Comparison of ENCODE assay signal across 24 mouse cellular contexts in the genomic region with DNA sequence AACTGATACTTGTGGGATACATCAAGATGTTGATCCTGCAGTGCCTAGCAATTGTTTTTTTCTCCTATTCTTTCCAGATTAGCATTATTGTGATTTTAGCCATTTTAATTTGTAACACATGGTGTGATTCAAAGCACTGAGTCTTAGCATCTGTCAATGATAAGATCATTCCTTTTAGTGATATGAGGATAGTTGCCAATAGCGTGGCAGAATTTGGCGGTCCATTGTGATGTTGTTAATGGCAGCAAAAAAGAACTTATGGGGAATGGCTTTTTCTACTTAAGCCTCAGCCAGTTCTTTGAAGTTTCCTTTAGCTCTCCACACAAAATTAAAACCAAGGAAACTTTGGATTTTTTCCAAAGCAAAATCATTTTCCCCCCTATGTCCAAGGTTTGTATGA. TPM values are rescaled to one million over a fixed set of nuclear protein-coding genes. Genes with fewer than 3 reads are reported as not detected.
DNase-seq lines count a peak whose midpoint lies in the region; ATAC-seq and TF ChIP-seq lines count a peak whose summit lies in the region.
"Had no signal": no experiment of that assay in that cellular context is flagged by ENCODE, and none has a peak within 500 bp of the region (broad histone marks: within the 10 kb centered on the region; RNA-seq: fewer than 3 reads in every experiment).

No protein-coding gene starts in this region.

- no peak overlapping the region for H3K4me3 ChIP-seq in forebrain, embryonic 14.5 days (ENCODE audit: low read depth, low read length)
- H3K4me3 ChIP-seq in forebrain, postnatal 0 days (ENCODE audit: low read depth, low read length), result no peak overlapping the region
- H3K4me3 ChIP-seq: embryonic facial prominence, embryonic 12.5 days; embryonic facial prominence, embryonic 15.5 days; erythroblast, embryonic 14.5 days; forebrain, embryonic 10.5 days; forebrain, embryonic 12.5 days; forebrain, embryonic 15.5 days had no signal

- H3K27ac ChIP-seq in forebrain, embryonic 14.5 days (ENCODE audit: low read depth, low read length), result no peak overlapping the region
- H3K27ac ChIP-seq in forebrain, postnatal 0 days (ENCODE audit: low read depth, low read length), result no peak overlapping the region
- H3K27ac ChIP-seq: embryonic facial prominence, embryonic 12.5 days; embryonic facial prominence, embryonic 15.5 days; forebrain, embryonic 10.5 days; forebrain, embryonic 12.5 days; forebrain, embryonic 15.5 days had no signal

- WGBS in forebrain, embryonic 14.5 days, result 74% methylated on average over 2 of the region's 2 CpGs
- 68% methylated on average over 2 of the region's 2 CpGs for WGBS in forebrain, postnatal 0 days

- no peaks in the 10 kb centered on the region for H3K9me3 ChIP-seq in forebrain, embryonic 14.5 days (replicated peaks; ENCODE audit: control insufficient read depth, low read length)
- no peaks in the 10 kb centered on the region for H3K9me3 ChIP-seq in forebrain, postnatal 0 days (ENCODE audit: low read length)
- H3K9me3 ChIP-seq: embryonic facial prominence, embryonic 12.5 days; embryonic facial prominence, embryonic 15.5 days; forebrain, embryonic 10.5 days; forebrain, embryonic 12.5 days; forebrain, embryonic 15.5 days had no signal

- no peak for TF ChIP-seq CTCF in forebrain, postnatal 0 days (IDR thresholded peaks at IDR 0.05; ENCODE audit: low read depth)
- no peak for TF ChIP-seq CTCF in brain, embryonic 14.5 days (IDR thresholded peaks at IDR 0.05; ENCODE audit: borderline replicate concordance, extremely low read depth, insufficient read depth, insufficient read length)

- no peaks in the 10 kb centered on the region for H3K27me3 ChIP-seq in forebrain, embryonic 14.5 days (replicated peaks; ENCODE audit: control insufficient read depth, insufficient read depth, low read length)
- H3K27me3 ChIP-seq in forebrain, postnatal 0 days (ENCODE audit: insufficient read depth, low read length), result no peaks in the 10 kb centered on the region
- H3K27me3 ChIP-seq: embryonic facial prominence, embryonic 12.5 days; forebrain, embryonic 15.5 days had no signal

- no peak for TF ChIP-seq POLR2A in brain, embryonic 14.5 days (IDR thresholded peaks at IDR 0.05; ENCODE audit: borderline replicate concordance, extremely low read depth, insufficient read depth, insufficient read length, poor library complexity, severe bottlenecking)

- H3K36me3 ChIP-seq in forebrain, embryonic 14.5 days (ENCODE audit: control insufficient read depth, insufficient read depth, low read length), result no peaks in the 10 kb centered on the region
- no peaks in the 10 kb centered on the region for H3K36me3 ChIP-seq in forebrain, postnatal 0 days (ENCODE audit: insufficient read depth)
- H3K36me3 ChIP-seq: embryonic facial prominence, embryonic 12.5 days; embryonic facial prominence, embryonic 15.5 days; forebrain, embryonic 10.5 days; forebrain, embryonic 12.5 days; forebrain, embryonic 15.5 days had no signal

- no peak for ATAC-seq in forebrain, embryonic 14.5 days
- ATAC-seq in forebrain, postnatal 0 days, result no peak
- ATAC-seq: activated CD4-positive, CD25-positive, alpha-beta regulatory T cell, adult 4 months; Patski had no signal

- no peaks in the 10 kb centered on the region for H3K4me1 ChIP-seq in forebrain, embryonic 14.5 days (ENCODE audit: control insufficient read depth, insufficient read depth, low read length)
- no peaks in the 10 kb centered on the region for H3K4me1 ChIP-seq in forebrain, postnatal 0 days (ENCODE audit: insufficient read depth)
- H3K4me1 ChIP-seq: embryonic facial prominence, embryonic 12.5 days; embryonic facial prominence, embryonic 15.5 days; forebrain, embryonic 10.5 days; forebrain, embryonic 12.5 days had no signal

- DNase-seq in forebrain, embryonic 14.5 days (ENCODE audit: low spot score), result peak; percentile 54
- no peak for DNase-seq in forebrain, postnatal 0 days
- DNase-seq in layer of hippocampus, adult 9-11 months, result peak; percentile 38
- DNase-seq in layer of hippocampus, postnatal 10 days (ENCODE audit: low spot score in 2 of 2), result no peak
- DNase-seq in brain, embryonic 14.5 days (ENCODE audit: low read depth), result peak; percentile 63
- no peak for DNase-seq in Muller cell, postnatal 12 days (ENCODE audit: inconsistent ontology term)
- DNase-seq: adrenal gland, adult 8-10 months; adrenal gland, postnatal 14 days; adrenal gland, postnatal 36 days; cerebellum, adult 11 months; cerebellum, adult 18-20 months; cerebellum, adult 8-10 months; cerebellum, adult 9-11 months; cerebellum, postnatal 14 days; cerebellum, postnatal 36 days; embryo, embryonic 11 days had no signal

- no peak overlapping the region for H3K9ac ChIP-seq in forebrain, embryonic 14.5 days (ENCODE audit: low read length)
- no peak overlapping the region for H3K9ac ChIP-seq in forebrain, postnatal 0 days
- H3K9ac ChIP-seq: embryonic facial prominence, embryonic 12.5 days; embryonic facial prominence, embryonic 15.5 days; forebrain, embryonic 12.5 days; forebrain, embryonic 15.5 days had no signal

- no peak overlapping the region for H3K4me2 ChIP-seq in forebrain, embryonic 14.5 days (ENCODE audit: low read length)
- no peak overlapping the region for H3K4me2 ChIP-seq in forebrain, postnatal 0 days (ENCODE audit: low read depth)
- H3K4me2 ChIP-seq: embryonic facial prominence, embryonic 12.5 days; embryonic facial prominence, embryonic 15.5 days; forebrain, embryonic 12.5 days; forebrain, embryonic 15.5 days had no signal

RNA-seq across cellular contexts. Expression of gene Paqr3, which starts 18.2 kb away (rescaled TPM):
- 17.9 and 21.7 TPM in 2 replicates for polyA plus RNA-seq in forebrain, embryonic 14.5 days (2014; fragmentation: Nextera tagmentation; extraction: Ambion mirVana)
- total RNA-seq in forebrain, postnatal 0 days (2014; rRNA removed), result 30.9 and 32.3 TPM in 2 replicates
- 7.9 and 10.6 TPM in 2 replicates for polyA plus RNA-seq in forebrain, postnatal 0 days (2015; fragmentation: Nextera tagmentation; extraction: Ambion mirVana)
- 10 to 100 TPM; 29.3 to 33.6 TPM for total RNA-seq in layer of hippocampus, postnatal 10 days (2021)
- polyA plus RNA-seq in brain, embryonic 14.5 days (2012; rRNA removed), result 31.9 and 33.9 TPM in 2 replicates

Comparison
In these comparisons a context has a peak if more than half of its experiments do, and no peak if none do; other contexts are left out.
1. DNase-seq: peak in forebrain, embryonic 14.5 days (single experiment), layer of hippocampus, adult 9-11 months (single experiment) and brain, embryonic 14.5 days (single experiment); none in forebrain, postnatal 0 days (single experiment), layer of hippocampus, postnatal 10 days (0 of 2) and Muller cell, postnatal 12 days (single experiment).